Mouse (Mus musculus) intestine, embryonic 16.5 days (tissue): Measurements from ENCODE around the gene Polr3k. TPM values are rescaled to one million over a fixed set of nuclear protein-coding genes. Genes with fewer than 3 reads are reported as not detected.

Experiments used
- ATAC-seq: fragments of 200-750 bp; cut with Nextera tagmentation; 2 replicates; pipeline ENCODE4 v1.8.0; 2017; ENCODE audit warnings: moderate TSS enrichment, moderate library complexity
- H3K27ac ChIP-seq: fragments of 300-500 bp; sonication (generic); 2 replicates; pipeline ENCODE4 v1.5.1; 2014; ENCODE audit warnings: mild to moderate bottlenecking, low read length
- H3K27me3 ChIP-seq: fragments of 300-500 bp; sonication (generic); replicated peaks from 2 replicates; pipeline ENCODE4 v1.6.1; 2014; ENCODE audit warnings: low read length, control low read depth, mixed read lengths; ENCODE audit not compliant: control insufficient read depth, insufficient read depth
- H3K36me3 ChIP-seq: fragments of 300-500 bp; sonication (generic); 2 replicates; pipeline ENCODE4 v1.6.1; 2014; ENCODE audit warnings: low read length, control low read depth; ENCODE audit not compliant: control insufficient read depth, insufficient read depth
- H3K4me1 ChIP-seq: fragments of 300-500 bp; sonication (generic); 2 replicates; pipeline ENCODE4 v1.6.1; 2014; ENCODE audit warnings: low read length, control low read depth, mixed read lengths; ENCODE audit not compliant: control insufficient read depth, insufficient read depth
- H3K4me2 ChIP-seq: fragments of 300-500 bp; sonication (generic); 2 replicates; pipeline ENCODE4 v1.6.1; 2014; ENCODE audit warnings: low read depth, low read length, control low read depth
- H3K4me3 ChIP-seq: fragments of 300-500 bp; sonication (generic); 2 replicates; pipeline ENCODE4 v1.5.1; 2014; ENCODE audit warnings: mild to moderate bottlenecking, low read length
- H3K9ac ChIP-seq: fragments of 300-500 bp; sonication (generic); 2 replicates; pipeline ENCODE4 v1.6.1; 2014; ENCODE audit warnings: low read depth, low read length
- H3K9me3 ChIP-seq: fragments of 300-500 bp; sonication (generic); 2 replicates; pipeline ENCODE4 v1.6.1; 2016; ENCODE audit warnings: low read length, control low read depth; ENCODE audit not compliant: control insufficient read depth
- WGBS: fragments of 180-500 bp; shearing (Covaris S2); extraction: QIAGEN DNeasy Blood & Tissue Kit; methylation state at CpG from one replicate; pipeline ENCODE4 v1.1.7; 2014; 5-methylcytosine and 5-hydroxymethylcytosine counted together
- polyA plus RNA-seq: library from polyadenylated mRNA; unstranded; fragments of >200 nt; fragmentation: Nextera tagmentation; extraction: Ambion mirVana; gene quantifications from 2 replicates; pipeline ENCODE4 v1.2.1, GENCODE M21; 2015

The Polr3k gene
- polyA plus RNA-seq: 74.9 and 77.5 TPM in 2 replicates

GRCm38 (mm10) chr2:181863791-181864535, at the start of gene Polr3k:
Gene Polr3k, plus strand, starts transcription at chr2:181864337.
- no peaks in the 10 kb centered on the region for H3K27me3 ChIP-seq
- H3K4me2 ChIP-seq: peak within 1 kb of the TSS; percentile 77
- H3K36me3 ChIP-seq: no peaks in the 10 kb centered on the region
- H3K27ac ChIP-seq: peak within 1 kb of the TSS; percentile 72
- peak within 1 kb of the TSS; percentile 79 for H3K9ac ChIP-seq
- H3K4me3 ChIP-seq: peak within 1 kb of the TSS; percentile 80
- peaks cover 15% of the 10 kb centered on the region for H3K4me1 ChIP-seq
- under 1% methylated on average over 35 of the region's 35 CpGs for WGBS
- ATAC-seq: peak; percentile 100
- H3K9me3 ChIP-seq: no peaks in the 10 kb centered on the region

GRCm38 (mm10) chr2:181829032-181829650, 35.0 kb upstream of the Polr3k start:
- WGBS: 74% methylated on average over 2 of the region's 2 CpGs

GRCm38 (mm10) chr2:181832745-181833144, 31.4 kb upstream of the Polr3k start:
- WGBS: 84% methylated on average over 2 of the region's 2 CpGs
- Histone ChIP-seq H3K4me1 (peaks cover 4% of the 10 kb centered on the region; the same call in 1 of the 2 replicates), H3K9me3 (no peaks in the 10 kb centered on the region), H3K27ac (no peak overlapping the region), H3K9ac (no peak overlapping the region), H3K27me3 (no peaks in the 10 kb centered on the region; the same call in 1 of the 2 replicates), H3K4me3 (no peak overlapping the region), H3K4me2 (no peak overlapping the region), H3K36me3 (no peaks in the 10 kb centered on the region)
- no peak for ATAC-seq

More at GRCm38 (mm10) chr2:181829032-181829650, 35.0 kb upstream of the Polr3k start:
- no peak for ATAC-seq
- Histone ChIP-seq H3K36me3 (no peaks in the 10 kb centered on the region), H3K27ac (no peak overlapping the region), H3K4me2 (no peak overlapping the region), H3K4me3 (no peak overlapping the region), H3K9me3 (no peaks in the 10 kb centered on the region), H3K9ac (no peak overlapping the region), H3K4me1 (no peaks in the 10 kb centered on the region), H3K27me3 (no peaks in the 10 kb centered on the region; the same call in 1 of the 2 replicates)

- Histone ChIP-seq H3K4me2 (peak within 1 kb of the TSS; percentile 87), H3K27me3 (no peaks in the 10 kb centered on the region; the same call in 1 of the 2 replicates), H3K9ac (peak within 1 kb of the TSS; percentile 82), H3K4me1 (peaks cover 8% of the 10 kb centered on the region), H3K9me3 (no peaks in the 10 kb centered on the region), H3K36me3 (no peaks in the 10 kb centered on the region), H3K27ac (peak within 1 kb of the TSS; percentile 78), H3K4me3 (peak within 1 kb of the TSS; percentile 76)
- ATAC-seq: peak; percentile 99
- under 1% methylated on average over 35 of the region's 35 CpGs for WGBS
Observed at GRCm38 (mm10) chr2:181837372-181838292, 26.5 kb upstream of the Polr3k start, which contains the start of gene Pcmtd2. Gene Pcmtd2, plus strand, starts transcription at chr2:181837854.

- Histone ChIP-seq H3K27ac (no peak overlapping the region), H3K4me3 (peak overlapping the region; percentile 76), H3K4me1 (peaks cover 8% of the 10 kb centered on the region), H3K4me2 (peak overlapping the region; percentile 59), H3K36me3 (no peaks in the 10 kb centered on the region), H3K27me3 (no peaks in the 10 kb centered on the region), H3K9ac (peak overlapping the region; percentile 82), H3K9me3 (no peaks in the 10 kb centered on the region)
- 0% methylated on average over 3 of the region's 3 CpGs for WGBS
- ATAC-seq: peak; percentile 21; the same call in 1 of the 2 replicates
Observed at GRCm38 (mm10) chr2:181838293-181838680, 25.9 kb upstream of the Polr3k start.

- Histone ChIP-seq H3K4me1 (no peaks in the 10 kb centered on the region), H3K4me2 (no peak overlapping the region), H3K27ac (no peak overlapping the region), H3K9ac (no peak overlapping the region), H3K9me3 (no peaks in the 10 kb centered on the region), H3K27me3 (no peaks in the 10 kb centered on the region), H3K36me3 (0 out of 2 replicates have a peak, but pooled peaks cover 5% of the 10 kb centered on the region), H3K4me3 (no peak overlapping the region)
- peak; percentile 89 for ATAC-seq
- WGBS: 64% methylated on average over 5 of the region's 5 CpGs
Observed at GRCm38 (mm10) chr2:181845709-181846394, 18.3 kb upstream of the Polr3k start.

- Histone ChIP-seq H3K9me3 (no peaks in the 10 kb centered on the region), H3K4me2 (peak overlapping the region; percentile 77), H3K9ac (peak overlapping the region; percentile 79), H3K27me3 (no peaks in the 10 kb centered on the region), H3K4me3 (peak overlapping the region; percentile 80), H3K36me3 (no peaks in the 10 kb centered on the region), H3K4me1 (peaks cover 15% of the 10 kb centered on the region), H3K27ac (peak overlapping the region; percentile 72)
- no peak; the same call in 1 of the 2 replicates for ATAC-seq
- under 1% methylated on average over 22 of the region's 22 CpGs for WGBS
Observed at GRCm38 (mm10) chr2:181864536-181864860, 361 bp downstream of the Polr3k start.

GRCm38 (mm10) chr2:181866931-181867330, 2.8 kb downstream of the Polr3k start:
- Histone ChIP-seq H3K27me3 (no peaks in the 10 kb centered on the region), H3K4me3 (no peak overlapping the region), H3K9ac (no peak overlapping the region), H3K9me3 (no peaks in the 10 kb centered on the region), H3K27ac (no peak overlapping the region), H3K4me2 (no peak overlapping the region), H3K36me3 (no peaks in the 10 kb centered on the region), H3K4me1 (peaks cover 15% of the 10 kb centered on the region)
- 56% methylated on average over 5 of the region's 5 CpGs for WGBS
- no peak for ATAC-seq
